In the genomic region with DNA sequence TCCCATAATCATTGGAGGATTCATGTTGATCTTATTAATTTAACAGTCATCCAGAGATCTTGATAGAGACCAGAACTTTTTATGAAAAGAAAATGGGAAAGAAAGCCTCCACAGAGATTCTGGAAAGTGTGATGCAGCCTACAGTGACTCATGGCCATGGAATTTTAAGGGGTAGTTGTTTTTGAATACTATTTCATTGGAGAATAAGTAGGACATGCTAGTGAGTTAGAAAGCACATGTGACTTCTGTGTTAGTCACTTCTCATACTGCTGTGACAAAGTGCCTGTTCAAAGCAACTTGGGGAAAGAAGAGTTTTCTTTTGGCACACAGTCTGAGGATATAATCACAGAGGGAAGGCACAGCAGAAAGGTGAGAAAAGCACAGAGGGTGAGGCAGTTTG, we compare ENCODE assay signal across 7 mouse cellular contexts.
"Had no signal": no experiment of that assay in that cellular context is flagged by ENCODE, and none has a peak within 500 bp of the region (broad histone marks: within the 10 kb centered on the region; RNA-seq: fewer than 3 reads in every experiment).

No protein-coding gene starts in this region.

- DNase-seq: kidney, postnatal 10 days; kidney, postnatal 4 days; left cerebral cortex, postnatal 4 days; lung, adult 18-20 months; lung, postnatal 4 days; midbrain, embryonic 14.5 days; thymus, postnatal 4 days had no signal
